Mouse (Mus musculus): Measurements from ENCODE around the gene Rnf183. TPM values are rescaled to one million over a fixed set of nuclear protein-coding genes. Genes with fewer than 3 reads are reported as not detected.
A peak's percentile ranks its signal among the peaks of the same experiment; 100 is the strongest.

Rnf183 gene
- polyA plus RNA-seq, 1 experiment, result 0.20 TPM

GRCm38 (mm10) chr4:62431522-62431921 is 3.5 kb downstream of the Rnf183 start:
- DNase-seq (ENCODE audit: extremely low spot score in 1 of 2, low spot score in 1 of 2), result no peak

- no peak for DNase-seq (ENCODE audit: extremely low spot score in 1 of 2, low spot score in 1 of 2)
These were observed 4.4 kb downstream of the Rnf183 start for GRCm38 (mm10) chr4:62430678-62431077.

GRCm38 (mm10) chr4:62429616-62430015 is 5.4 kb downstream of the Rnf183 start:
- no peak for DNase-seq (ENCODE audit: extremely low spot score in 1 of 2, low spot score in 1 of 2)

GRCm38 (mm10) chr4:62427978-62428758 is 6.9 kb downstream of the Rnf183 start:
- no peak for DNase-seq (ENCODE audit: extremely low spot score in 1 of 2, low spot score in 1 of 2)

- no peak for DNase-seq (ENCODE audit: extremely low spot score in 1 of 2, low spot score in 1 of 2)
These were observed 9.2 kb downstream of the Rnf183 start for GRCm38 (mm10) chr4:62425891-62426290.

GRCm38 (mm10) chr4:62419091-62419490 is 16.0 kb downstream of the Rnf183 start:
- DNase-seq (ENCODE audit: extremely low spot score in 1 of 2, low spot score in 1 of 2), result no peak

GRCm38 (mm10) chr4:62418448-62418847 is 16.6 kb downstream of the Rnf183 start:
- DNase-seq (ENCODE audit: extremely low spot score in 1 of 2, low spot score in 1 of 2), result peak in 1 of 2 experiments; percentile 13

- no peak for DNase-seq (ENCODE audit: extremely low spot score in 1 of 2, low spot score in 1 of 2)
These were observed 23.4 kb downstream of the Rnf183 start for GRCm38 (mm10) chr4:62411606-62412005.

GRCm38 (mm10) chr4:62410325-62410724 is 24.7 kb downstream of the Rnf183 start:
- no peak for DNase-seq (ENCODE audit: extremely low spot score in 1 of 2, low spot score in 1 of 2)

GRCm38 (mm10) chr4:62409615-62410014 is 25.4 kb downstream of the Rnf183 start:
- no peak for DNase-seq (ENCODE audit: extremely low spot score in 1 of 2, low spot score in 1 of 2)

GRCm38 (mm10) chr4:62408601-62409282 is 26.3 kb downstream of the Rnf183 start, which contains the start of the genes Cdc26 and Prpf4:
Cdc26 (minus strand) TSS chr4:62408642.
Prpf4 (plus strand) TSS chr4:62408797.
- DNase-seq (ENCODE audit: extremely low spot score in 1 of 2, low spot score in 1 of 2), result peak; percentile 99

- DNase-seq (ENCODE audit: extremely low spot score in 1 of 2, low spot score in 1 of 2), result peak; percentile 23 to 74
These were observed 27.1 kb downstream of the Rnf183 start for GRCm38 (mm10) chr4:62407730-62408582.

GRCm38 (mm10) chr4:62406133-62406532 is 28.9 kb downstream of the Rnf183 start:
- DNase-seq (ENCODE audit: extremely low spot score in 1 of 2, low spot score in 1 of 2), result no peak

- DNase-seq (ENCODE audit: extremely low spot score in 1 of 2, low spot score in 1 of 2), result peak in 1 of 2 experiments; percentile 41
These were observed 36.1 kb downstream of the Rnf183 start for GRCm38 (mm10) chr4:62398956-62399355.

- no peak for DNase-seq (ENCODE audit: extremely low spot score in 1 of 2, low spot score in 1 of 2)
These were observed 37.3 kb downstream of the Rnf183 start for GRCm38 (mm10) chr4:62397616-62398365.

- no peak for DNase-seq (ENCODE audit: extremely low spot score in 1 of 2, low spot score in 1 of 2)
These were observed 39.2 kb downstream of the Rnf183 start for GRCm38 (mm10) chr4:62395806-62396205.

GRCm38 (mm10) chr4:62393459-62393858 is 41.6 kb downstream of the Rnf183 start:
- no peak for DNase-seq (ENCODE audit: extremely low spot score in 1 of 2, low spot score in 1 of 2)

- DNase-seq (ENCODE audit: extremely low spot score in 1 of 2, low spot score in 1 of 2), result no peak
These were observed 43.2 kb downstream of the Rnf183 start for GRCm38 (mm10) chr4:62391892-62392291.

GRCm38 (mm10) chr4:62389592-62390512 is 45.2 kb downstream of the Rnf183 start:
- DNase-seq (ENCODE audit: extremely low spot score in 1 of 2, low spot score in 1 of 2), result no peak

Data from frontal cortex, adult 2 months (tissue).